ENCODE assay signal across 8 mouse cellular contexts in genomic region chr15:80977620-80978334, GRCm38 (mm10). TPM values are rescaled to one million over a fixed set of nuclear protein-coding genes. Genes with fewer than 3 reads are reported as not detected.
DNase-seq lines count a peak whose midpoint lies in the region; ATAC-seq lines count a peak whose summit lies in the region.

Sgsm3 (plus strand) TSS chr15:80977765.

- H3K4me2 ChIP-seq in hindbrain, embryonic 15.5 days: peak within 1 kb of the TSS; percentile 62

- H3K4me1 ChIP-seq in hindbrain, embryonic 15.5 days (replicated peaks): peaks cover 20% of the 10 kb centered on the region

- H3K9ac ChIP-seq in hindbrain, embryonic 15.5 days: peak within 1 kb of the TSS; percentile 73

- under 1% methylated on average over 62 of the region's 67 CpGs for WGBS in hindbrain, embryonic 15.5 days

- peak; percentile 92 for DNase-seq in R1 (ENCODE audit: low read depth, low spot score)
- peak; percentile 93 to 96 for DNase-seq in cerebellum, postnatal 25 days
- peak; percentile 86 to 87 for DNase-seq in frontal cortex, postnatal 36 days (ENCODE audit: low spot score in 2 of 2)
- peak; percentile 81 for DNase-seq in left cerebral cortex, adult 11 months (ENCODE audit: low spot score)
- DNase-seq in lung, postnatal 4 days: peak; percentile 92
- peak; percentile 81 for DNase-seq in retina, postnatal 7 days (ENCODE audit: low read depth, low spot score)
- peak; percentile 75 for DNase-seq in urinary bladder, adult 2 months (ENCODE audit: low spot score)

- H3K4me3 ChIP-seq in hindbrain, embryonic 15.5 days: peak within 1 kb of the TSS; percentile 74

- no peaks in the 10 kb centered on the region for H3K9me3 ChIP-seq in hindbrain, embryonic 15.5 days

- peak; percentile 93 for ATAC-seq in hindbrain, embryonic 15.5 days (ENCODE audit: low FRiP score, low read depth)

- no peaks in the 10 kb centered on the region for H3K36me3 ChIP-seq in hindbrain, embryonic 15.5 days

- peak within 1 kb of the TSS; percentile 83 for H3K27ac ChIP-seq in hindbrain, embryonic 15.5 days (replicated peaks)

- H3K27me3 ChIP-seq in hindbrain, embryonic 15.5 days: no peaks in the 10 kb centered on the region

RNA-seq across cellular contexts. Expression of gene Sgsm3, which starts in this region (rescaled TPM):
- 61.3 and 73.9 TPM in 2 replicates for polyA plus RNA-seq in hindbrain, embryonic 15.5 days (2015; fragmentation: Nextera tagmentation; extraction: Ambion mirVana)
- polyA plus RNA-seq in urinary bladder, adult 2 months (2012; rRNA removed): 44.7 and 47.8 TPM in 2 replicates

Comparison
In these comparisons a context has a peak if more than half of its experiments do, and no peak if none do; other contexts are left out.
1. Peak in every context shown above with its lines: DNase-seq, ATAC-seq, H3K4me3 ChIP-seq and H3K27ac ChIP-seq.